ENCODE assay signal across 9 mouse cellular contexts in the genomic region with DNA sequence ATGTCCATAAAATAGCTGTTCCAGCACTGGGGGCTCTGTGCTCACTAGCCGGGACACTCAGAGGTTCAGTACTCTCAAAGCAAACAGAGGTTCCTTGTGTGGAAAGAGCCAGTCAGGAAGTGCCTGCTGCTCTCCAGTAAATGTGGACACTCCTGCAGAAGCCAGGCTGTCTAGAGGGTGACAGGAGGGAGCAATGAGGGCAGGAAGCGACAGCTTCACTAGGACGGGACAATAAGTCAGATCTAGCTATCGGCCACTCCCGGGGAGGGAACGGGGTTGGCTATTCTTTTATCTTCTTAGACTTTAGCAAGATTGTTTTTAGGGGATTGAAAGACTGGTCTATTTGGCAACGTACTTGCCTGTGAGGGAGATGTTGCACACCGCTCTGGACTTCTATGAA.
DNase-seq lines count a peak whose midpoint lies in the region; ATAC-seq and TF ChIP-seq lines count a peak whose summit lies in the region.
"Had no signal": no experiment of that assay in that cellular context is flagged by ENCODE, and none has a peak within 500 bp of the region (broad histone marks: within the 10 kb centered on the region; RNA-seq: fewer than 3 reads in every experiment).

No protein-coding gene starts in this region.

- WGBS in forebrain, embryonic 10.5 days = 3% methylated on average over 8 of the region's 8 CpGs
- WGBS in hindbrain, embryonic 15.5 days = 10% methylated on average over 8 of the region's 8 CpGs
- 23% methylated on average over 8 of the region's 8 CpGs for WGBS in liver, adult 2 months
- WGBS in neural tube, embryonic 12.5 days = 5% methylated on average over 8 of the region's 8 CpGs

- H3K4me3 ChIP-seq in forebrain, embryonic 10.5 days = peak overlapping the region; percentile 44; the same call in 1 of the 2 replicates
- H3K4me3 ChIP-seq in hindbrain, embryonic 15.5 days = no peak overlapping the region
- no peak overlapping the region for H3K4me3 ChIP-seq in liver, adult 2 months (ENCODE audit: insufficient read depth, low read depth, low read length)
- no peak overlapping the region for H3K4me3 ChIP-seq in neural tube, embryonic 12.5 days
- H3K4me3 ChIP-seq: megakaryocyte, embryonic 14.5 days had no signal

- no peak overlapping the region for H3K4me2 ChIP-seq in hindbrain, embryonic 15.5 days
- H3K4me2 ChIP-seq in neural tube, embryonic 12.5 days (replicated peaks) = 0 out of 2 replicates have a peak overlapping the region, but pooled peaks have one; percentile 1

- no peak for TF ChIP-seq CTCF in liver, adult 2 months (IDR thresholded peaks at IDR 0.05; ENCODE audit: low read depth, low read length)

- H3K27me3 ChIP-seq in forebrain, embryonic 10.5 days (ENCODE audit: poor library complexity, severe bottlenecking) = no peaks in the 10 kb centered on the region
- H3K27me3 ChIP-seq in hindbrain, embryonic 15.5 days = no peaks in the 10 kb centered on the region
- no peaks in the 10 kb centered on the region for H3K27me3 ChIP-seq in liver, adult 2 months (ENCODE audit: control insufficient read depth, insufficient read depth, low read length)
- no peaks in the 10 kb centered on the region for H3K27me3 ChIP-seq in neural tube, embryonic 12.5 days (replicated peaks)

- no peaks in the 10 kb centered on the region for H3K36me3 ChIP-seq in forebrain, embryonic 10.5 days (replicated peaks)
- H3K36me3 ChIP-seq in hindbrain, embryonic 15.5 days = no peaks in the 10 kb centered on the region
- H3K36me3 ChIP-seq in liver, adult 2 months (ENCODE audit: control insufficient read depth, insufficient read depth, low read length) = no peaks in the 10 kb centered on the region
- H3K36me3 ChIP-seq in neural tube, embryonic 12.5 days = no peaks in the 10 kb centered on the region

- no peak overlapping the region for H3K9ac ChIP-seq in hindbrain, embryonic 15.5 days
- H3K9ac ChIP-seq in liver, adult 2 months (ENCODE audit: low read depth, low read length) = no peak overlapping the region
- H3K9ac ChIP-seq in neural tube, embryonic 12.5 days = no peak overlapping the region

- H3K4me1 ChIP-seq in forebrain, embryonic 10.5 days = peaks cover 47% of the 10 kb centered on the region
- H3K4me1 ChIP-seq in hindbrain, embryonic 15.5 days (replicated peaks) = peaks cover 16% of the 10 kb centered on the region
- no peaks in the 10 kb centered on the region for H3K4me1 ChIP-seq in liver, adult 2 months (ENCODE audit: control insufficient read depth, insufficient read depth, low read length)
- H3K4me1 ChIP-seq in neural tube, embryonic 12.5 days = peaks cover 12% of the 10 kb centered on the region

- ATAC-seq in hindbrain, embryonic 15.5 days (ENCODE audit: low FRiP score, low read depth) = peak; percentile 55; the same call in 1 of the 2 replicates
- ATAC-seq in neural tube, embryonic 12.5 days (ENCODE audit: low FRiP score, low read depth) = no peak

- no peaks in the 10 kb centered on the region for H3K79me2 ChIP-seq in liver, adult 2 months (ENCODE audit: control insufficient read depth, insufficient read depth, low read length)

- TF ChIP-seq POLR2A in liver, adult 2 months (IDR thresholded peaks at IDR 0.05; ENCODE audit: extremely low read depth, insufficient read depth, low read length) = no peak

- peak overlapping the region; percentile 89 for H3K27ac ChIP-seq in forebrain, embryonic 10.5 days
- H3K27ac ChIP-seq in hindbrain, embryonic 15.5 days (replicated peaks) = peak overlapping the region; percentile 45
- H3K27ac ChIP-seq in liver, adult 2 months (replicated peaks; ENCODE audit: insufficient read depth, low read depth, low read length) = no peak overlapping the region
- H3K27ac ChIP-seq in neural tube, embryonic 12.5 days = no peak overlapping the region

- peaks cover 6% of the 10 kb centered on the region; the same call in 1 of the 2 replicates for H3K9me3 ChIP-seq in forebrain, embryonic 10.5 days
- no peaks in the 10 kb centered on the region for H3K9me3 ChIP-seq in hindbrain, embryonic 15.5 days
- no peaks in the 10 kb centered on the region for H3K9me3 ChIP-seq in neural tube, embryonic 12.5 days

- DNase-seq in adrenal gland, adult 2 months = peak; percentile 34
- no peak for DNase-seq in adrenal gland, postnatal 4 days (ENCODE audit: low spot score in 2 of 2)
- DNase-seq in forebrain, embryonic 10.5 days (ENCODE audit: extremely low spot score, low spot score) = peak; percentile 38
- peak; percentile 22 for DNase-seq in liver, adult 2 months (ENCODE audit: extremely low read depth, low read depth, low spot score)
- DNase-seq in spleen, postnatal 36 days (ENCODE audit: low spot score in 2 of 2) = no peak
- DNase-seq in right cerebral cortex, postnatal 25 days = no peak

Comparison
In these comparisons a context has a peak if more than half of its experiments do, and no peak if none do; other contexts are left out.
1. DNase-seq: peak in adrenal gland, adult 2 months (single experiment), forebrain, embryonic 10.5 days (single experiment) and liver, adult 2 months (single experiment); none in adrenal gland, postnatal 4 days (0 of 2), spleen, postnatal 36 days (0 of 2) and right cerebral cortex, postnatal 25 days (single experiment).
2. H3K27ac ChIP-seq: peak in forebrain, embryonic 10.5 days (single experiment) and hindbrain, embryonic 15.5 days (single experiment); none in liver, adult 2 months (single experiment) and neural tube, embryonic 12.5 days (single experiment).